Mouse (Mus musculus): ENCODE data around the gene P4hb. TPM values are rescaled to one million over a fixed set of nuclear protein-coding genes. Genes with fewer than 3 reads are reported as not detected.

Gene P4hb
- polyA plus RNA-seq, 1 experiment from 2014 or later = 648 TPM

- no peak overlapping the region for H3K9ac ChIP-seq (ENCODE audit: low read depth, low read length)
- ATAC-seq (replicated peaks; ENCODE audit: low FRiP score) (no peak), DNase-seq (ENCODE audit: low spot score) (no peak)
- H3K4me3 ChIP-seq (ENCODE audit: low read depth, low read length) = no peak overlapping the region
- H3K4me2 ChIP-seq = no peak overlapping the region
- 89% methylated on average over 6 of the region's 6 CpGs for WGBS
- H3K27ac ChIP-seq (ENCODE audit: low read depth, low read length) = no peak overlapping the region
- no peaks in the 10 kb centered on the region for H3K9me3 ChIP-seq (ENCODE audit: control insufficient read depth, low read length)
- H3K27me3 ChIP-seq (replicated peaks; ENCODE audit: control insufficient read depth, insufficient read depth, low read length) = no peaks in the 10 kb centered on the region
- peaks cover 23% of the 10 kb centered on the region for H3K4me1 ChIP-seq (replicated peaks; ENCODE audit: control insufficient read depth, insufficient read depth, low read length)
- H3K36me3 ChIP-seq (ENCODE audit: control insufficient read depth, insufficient read depth, low read length) = peaks cover 51% of the 10 kb centered on the region
These were observed 42.1 kb upstream of the P4hb start for GRCm38 (mm10) chr11:120615167-120615566.

- Histone ChIP-seq H3K4me3 (ENCODE audit: low read depth, low read length) (no peak overlapping the region), H3K4me2 (no peak overlapping the region), H3K9ac (ENCODE audit: low read depth, low read length) (no peak overlapping the region), H3K9me3 (ENCODE audit: control insufficient read depth, low read length) (no peaks in the 10 kb centered on the region), H3K4me1 (replicated peaks; ENCODE audit: control insufficient read depth, insufficient read depth, low read length) (peaks cover 31% of the 10 kb centered on the region), H3K27ac (ENCODE audit: low read depth, low read length) (no peak overlapping the region), H3K36me3 (ENCODE audit: control insufficient read depth, insufficient read depth, low read length) (peaks cover 44% of the 10 kb centered on the region), H3K27me3 (replicated peaks; ENCODE audit: control insufficient read depth, insufficient read depth, low read length) (no peaks in the 10 kb centered on the region)
- WGBS = 86% methylated on average over 8 of the region's 8 CpGs
- no peak for DNase-seq (ENCODE audit: low spot score)
- no peak for ATAC-seq (replicated peaks; ENCODE audit: low FRiP score)
These were observed 40.9 kb upstream of the P4hb start for GRCm38 (mm10) chr11:120613976-120614375.

GRCm38 (mm10) chr11:120613481-120613972, 40.5 kb upstream of the P4hb start:
- H3K27ac ChIP-seq (ENCODE audit: low read depth, low read length) = no peak overlapping the region
- H3K9ac ChIP-seq (ENCODE audit: low read depth, low read length) = no peak overlapping the region
- peaks cover 2% of the 10 kb centered on the region; the same call in 1 of the 2 replicates for H3K27me3 ChIP-seq (replicated peaks; ENCODE audit: control insufficient read depth, insufficient read depth, low read length)
- no peak overlapping the region for H3K4me2 ChIP-seq
- ATAC-seq (replicated peaks; ENCODE audit: low FRiP score) (no peak), DNase-seq (ENCODE audit: low spot score) (no peak)
- H3K4me3 ChIP-seq (ENCODE audit: low read depth, low read length) = no peak overlapping the region
- WGBS = 83% methylated on average over 10 of the region's 10 CpGs
- H3K4me1 ChIP-seq (replicated peaks; ENCODE audit: control insufficient read depth, insufficient read depth, low read length) = peaks cover 33% of the 10 kb centered on the region
- no peaks in the 10 kb centered on the region for H3K9me3 ChIP-seq (ENCODE audit: control insufficient read depth, low read length)
- peaks cover 39% of the 10 kb centered on the region for H3K36me3 ChIP-seq (ENCODE audit: control insufficient read depth, insufficient read depth, low read length)

GRCm38 (mm10) chr11:120612763-120613162, 39.7 kb upstream of the P4hb start:
- Histone ChIP-seq H3K4me2 (no peak overlapping the region; the same call in 1 of the 2 replicates), H3K27ac (ENCODE audit: low read depth, low read length) (no peak overlapping the region), H3K4me3 (ENCODE audit: low read depth, low read length) (no peak overlapping the region), H3K9ac (ENCODE audit: low read depth, low read length) (no peak overlapping the region), H3K27me3 (replicated peaks; ENCODE audit: control insufficient read depth, insufficient read depth, low read length) (peaks cover 4% of the 10 kb centered on the region; the same call in 1 of the 2 replicates), H3K36me3 (ENCODE audit: control insufficient read depth, insufficient read depth, low read length) (peaks cover 35% of the 10 kb centered on the region), H3K9me3 (ENCODE audit: control insufficient read depth, low read length) (no peaks in the 10 kb centered on the region), H3K4me1 (replicated peaks; ENCODE audit: control insufficient read depth, insufficient read depth, low read length) (peaks cover 33% of the 10 kb centered on the region)
- no peak for ATAC-seq (replicated peaks; ENCODE audit: low FRiP score)
- DNase-seq (ENCODE audit: low spot score) = peak; percentile 69
- 38% methylated on average over 6 of the region's 6 CpGs for WGBS

GRCm38 (mm10) chr11:120610477-120611046, 37.5 kb upstream of the P4hb start:
- Histone ChIP-seq H3K36me3 (ENCODE audit: control insufficient read depth, insufficient read depth, low read length) (peaks cover 36% of the 10 kb centered on the region), H3K4me3 (ENCODE audit: low read depth, low read length) (no peak overlapping the region), H3K27me3 (replicated peaks; ENCODE audit: control insufficient read depth, insufficient read depth, low read length) (peaks cover 4% of the 10 kb centered on the region; the same call in 1 of the 2 replicates), H3K9ac (ENCODE audit: low read depth, low read length) (no peak overlapping the region), H3K27ac (ENCODE audit: low read depth, low read length) (no peak overlapping the region), H3K9me3 (ENCODE audit: control insufficient read depth, low read length) (no peaks in the 10 kb centered on the region), H3K4me1 (replicated peaks; ENCODE audit: control insufficient read depth, insufficient read depth, low read length) (peaks cover 18% of the 10 kb centered on the region), H3K4me2 (no peak overlapping the region)
- DNase-seq (ENCODE audit: low spot score) (no peak), ATAC-seq (replicated peaks; ENCODE audit: low FRiP score) (no peak)
- 87% methylated on average over 9 of the region's 9 CpGs for WGBS

GRCm38 (mm10) chr11:120609250-120609649, 36.2 kb upstream of the P4hb start:
- 0 out of 2 replicates have a peak overlapping the region, but pooled peaks have one; percentile 40 for H3K4me3 ChIP-seq (ENCODE audit: low read depth, low read length)
- H3K4me1 ChIP-seq (replicated peaks; ENCODE audit: control insufficient read depth, insufficient read depth, low read length) = peaks cover 18% of the 10 kb centered on the region
- peak overlapping the region; percentile 36; the same call in 1 of the 2 replicates for H3K27ac ChIP-seq (ENCODE audit: low read depth, low read length)
- no peak for DNase-seq (ENCODE audit: low spot score)
- peaks cover 30% of the 10 kb centered on the region for H3K36me3 ChIP-seq (ENCODE audit: control insufficient read depth, insufficient read depth, low read length)
- peak overlapping the region; percentile 42; the same call in 1 of the 2 replicates for H3K9ac ChIP-seq (ENCODE audit: low read depth, low read length)
- peak; percentile 76 for ATAC-seq (replicated peaks; ENCODE audit: low FRiP score)
- WGBS = 32% methylated on average over 8 of the region's 8 CpGs
- no peaks in the 10 kb centered on the region for H3K9me3 ChIP-seq (ENCODE audit: control insufficient read depth, low read length)
- H3K4me2 ChIP-seq = peak overlapping the region; percentile 66
- peaks cover 4% of the 10 kb centered on the region; the same call in 1 of the 2 replicates for H3K27me3 ChIP-seq (replicated peaks; ENCODE audit: control insufficient read depth, insufficient read depth, low read length)

GRCm38 (mm10) chr11:120608241-120609034, 35.4 kb upstream of the P4hb start, which contains the start of gene Npb:
Gene Npb, plus strand, starts transcription at chr11:120608477.
- Histone ChIP-seq H3K36me3 (ENCODE audit: control insufficient read depth, insufficient read depth, low read length) (peaks cover 33% of the 10 kb centered on the region), H3K9me3 (ENCODE audit: control insufficient read depth, low read length) (no peaks in the 10 kb centered on the region), H3K9ac (ENCODE audit: low read depth, low read length) (peak within 1 kb of the TSS; percentile 57), H3K4me3 (ENCODE audit: low read depth, low read length) (peak within 1 kb of the TSS; percentile 40), H3K27me3 (replicated peaks; ENCODE audit: control insufficient read depth, insufficient read depth, low read length) (peaks cover 4% of the 10 kb centered on the region; the same call in 1 of the 2 replicates), H3K4me2 (peak within 1 kb of the TSS; percentile 66), H3K27ac (ENCODE audit: low read depth, low read length) (peak within 1 kb of the TSS; percentile 36; the same call in 1 of the 2 replicates), H3K4me1 (replicated peaks; ENCODE audit: control insufficient read depth, insufficient read depth, low read length) (peaks cover 25% of the 10 kb centered on the region)
- WGBS = 15% methylated on average over 45 of the region's 45 CpGs
- DNase-seq (ENCODE audit: low spot score) = no peak
- no peak for ATAC-seq (replicated peaks; ENCODE audit: low FRiP score)

- Histone ChIP-seq H3K4me2 (no peak overlapping the region), H3K4me3 (ENCODE audit: low read depth, low read length) (no peak overlapping the region), H3K9me3 (ENCODE audit: control insufficient read depth, low read length) (no peaks in the 10 kb centered on the region), H3K36me3 (ENCODE audit: control insufficient read depth, insufficient read depth, low read length) (peaks cover 25% of the 10 kb centered on the region), H3K27ac (ENCODE audit: low read depth, low read length) (no peak overlapping the region), H3K4me1 (replicated peaks; ENCODE audit: control insufficient read depth, insufficient read depth, low read length) (peaks cover 33% of the 10 kb centered on the region), H3K27me3 (replicated peaks; ENCODE audit: control insufficient read depth, insufficient read depth, low read length) (peaks cover 4% of the 10 kb centered on the region; the same call in 1 of the 2 replicates), H3K9ac (ENCODE audit: low read depth, low read length) (no peak overlapping the region)
- no peak for ATAC-seq (replicated peaks; ENCODE audit: low FRiP score)
- WGBS = 81% methylated on average over 4 of the region's 4 CpGs
- DNase-seq (ENCODE audit: low spot score) = no peak
These were observed 33.7 kb upstream of the P4hb start for GRCm38 (mm10) chr11:120606764-120607163.
